Mouse (Mus musculus) heart, embryonic 14.5 days (tissue): ENCODE results near the gene Lingo2. TPM values are rescaled to one million over a fixed set of nuclear protein-coding genes. Genes with fewer than 3 reads are reported as not detected.

Source experiments
- ATAC-seq: fragments of 200-750 bp; cut with Nextera tagmentation; 2 replicates; pipeline ENCODE4 v1.8.0; 2017; ENCODE audit warnings: low read depth, moderate TSS enrichment; ENCODE audit not compliant: insufficient number of reproducible peaks, insufficient read depth, low FRiP score
- H3K27ac ChIP-seq, 2 experiments: fragments of 200-500 bp in 1 of 2; fragments of 300-500 bp in 1 of 2; sonication (generic) in 1 of 2; replicated peaks in 1 of 2; 2 replicates each; pipeline ENCODE4 v1.5.1; 2012 to 2014; ENCODE audit warnings: low read depth in 2 of 2, low read length in 2 of 2, control low read depth in 1 of 2, mild to moderate bottlenecking in 1 of 2, mixed read lengths in 1 of 2; ENCODE audit not compliant: control insufficient read depth in 1 of 2, insufficient read depth in 1 of 2
- H3K27me3 ChIP-seq: fragments of 300-500 bp; sonication (generic); 2 replicates; pipeline ENCODE4 v1.6.1; 2014; ENCODE audit warnings: mild to moderate bottlenecking, low read length, control low read depth; ENCODE audit not compliant: control insufficient read depth, insufficient read depth
- H3K36me3 ChIP-seq: fragments of 300-500 bp; sonication (generic); 2 replicates; pipeline ENCODE4 v1.6.1; 2014; ENCODE audit warnings: mild to moderate bottlenecking, control low read depth, low read length, mixed read lengths; ENCODE audit not compliant: control insufficient read depth, insufficient read depth
- H3K4me1 ChIP-seq, 2 experiments: fragments of 200-500 bp in 1 of 2; fragments of 300-500 bp in 1 of 2; sonication (generic) in 1 of 2; 2 replicates each; pipeline ENCODE4 v1.6.1; 2012 to 2014; ENCODE audit warnings: low read length in 2 of 2, control low read depth in 1 of 2, mixed read lengths in 1 of 2; ENCODE audit not compliant: control insufficient read depth in 2 of 2, insufficient read depth in 2 of 2
- H3K4me2 ChIP-seq: fragments of 300-500 bp; sonication (generic); 2 replicates; pipeline ENCODE4 v1.6.1; 2014; ENCODE audit warnings: mild to moderate bottlenecking, low read length
- H3K4me3 ChIP-seq, 2 experiments: fragments of 200-500 bp in 1 of 2; fragments of 300-500 bp in 1 of 2; sonication (generic) in 1 of 2; 2 replicates each; pipeline ENCODE4 v1.5.1; 2012 to 2014; ENCODE audit warnings: low read length in 2 of 2, mild to moderate bottlenecking in 2 of 2, control low read depth in 1 of 2, low read depth in 1 of 2, moderate library complexity in 1 of 2; ENCODE audit not compliant: control insufficient read depth in 1 of 2, insufficient read depth in 1 of 2
- H3K9ac ChIP-seq: fragments of 300-500 bp; sonication (generic); 2 replicates; pipeline ENCODE4 v1.6.1; 2014; ENCODE audit warnings: mild to moderate bottlenecking, low read length
- H3K9me3 ChIP-seq: fragments of 300-500 bp; sonication (generic); 2 replicates; pipeline ENCODE4 v1.6.1; 2016; ENCODE audit warnings: low read length, control low read depth; ENCODE audit not compliant: control insufficient read depth
- WGBS: fragments of 180-500 bp; shearing (Covaris S2); extraction: QIAGEN DNeasy Blood & Tissue Kit; methylation state at CpG from one replicate; pipeline ENCODE4 v1.1.7; 2014; 5-methylcytosine and 5-hydroxymethylcytosine counted together
- polyA plus RNA-seq: library from polyadenylated mRNA; unstranded; fragments of >200 nt; fragmentation: Nextera tagmentation; extraction: Ambion mirVana; gene quantifications from 2 replicates; pipeline ENCODE4 v1.2.1, GENCODE M21; 2014

The Lingo2 gene
- polyA plus RNA-seq, 1 experiment from 2014 or later = 0.39 TPM

- Histone ChIP-seq H3K9me3 (no peaks in the 10 kb centered on the region), H3K27me3 (no peaks in the 10 kb centered on the region), H3K9ac (no peak overlapping the region), H3K4me2 (no peak overlapping the region), H3K36me3 (no peaks in the 10 kb centered on the region), H3K4me3 (no peak overlapping the region), H3K4me1 (no peaks in the 10 kb centered on the region), H3K27ac (no peak overlapping the region)
- ATAC-seq = no peak
- WGBS = 78% methylated on average over 5 of the region's 5 CpGs
Observed at GRCm38 (mm10) chr4:35761181-35761580, 1190.4 kb downstream of the Lingo2 start.

GRCm38 (mm10) chr4:35752121-35752860, 1199.3 kb downstream of the Lingo2 start:
- no peaks in the 10 kb centered on the region for H3K36me3 ChIP-seq
- 74% methylated on average over 6 of the region's 6 CpGs for WGBS
- ATAC-seq = no peak
- H3K9ac ChIP-seq = no peak overlapping the region
- no peaks in the 10 kb centered on the region for H3K9me3 ChIP-seq
- H3K27me3 ChIP-seq = no peaks in the 10 kb centered on the region
- H3K4me3 ChIP-seq = no peak overlapping the region
- H3K27ac ChIP-seq = no peak overlapping the region
- H3K4me1 ChIP-seq = no peaks in the 10 kb centered on the region
- H3K4me2 ChIP-seq = no peak overlapping the region

GRCm38 (mm10) chr4:35746693-35747092, 1204.9 kb downstream of the Lingo2 start:
- no peak for ATAC-seq
- no peaks in the 10 kb centered on the region for H3K36me3 ChIP-seq

DNA sequence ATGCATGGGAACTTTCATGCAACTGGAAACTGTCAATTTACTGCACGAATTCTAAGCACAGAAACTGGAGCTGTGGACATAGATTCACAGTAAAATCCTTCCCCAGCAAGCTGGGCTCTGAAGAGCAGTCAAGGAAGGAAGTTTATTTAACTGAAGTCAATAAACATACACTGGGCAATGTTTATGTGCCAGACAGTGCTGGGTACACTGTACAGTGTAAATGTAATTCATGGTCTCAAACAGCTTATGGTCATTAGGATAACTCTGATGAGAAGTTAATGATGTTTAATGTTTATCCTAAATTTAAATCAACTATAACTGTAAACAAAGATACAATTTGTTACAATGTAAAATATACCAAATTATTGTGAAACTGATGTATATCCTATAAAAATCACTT, 1226.8 kb downstream of the Lingo2 start:
- ATAC-seq = no peak
- H3K4me1 ChIP-seq = no peaks in the 10 kb centered on the region
- no peaks in the 10 kb centered on the region for H3K9me3 ChIP-seq
- H3K27me3 ChIP-seq = no peaks in the 10 kb centered on the region
- H3K36me3 ChIP-seq = no peaks in the 10 kb centered on the region
- no peak overlapping the region for H3K4me3 ChIP-seq
- WGBS = 50% methylated on average over 1 of the region's 1 CpGs
- no peak overlapping the region for H3K4me2 ChIP-seq
- H3K27ac ChIP-seq = no peak overlapping the region
- H3K9ac ChIP-seq = no peak overlapping the region

More at GRCm38 (mm10) chr4:35746693-35747092, 1204.9 kb downstream of the Lingo2 start:
- Histone ChIP-seq H3K4me2 (no peak overlapping the region), H3K4me1 (no peaks in the 10 kb centered on the region), H3K9me3 (no peaks in the 10 kb centered on the region), H3K9ac (no peak overlapping the region), H3K4me3 (no peak overlapping the region), H3K27me3 (no peaks in the 10 kb centered on the region), H3K27ac (no peak overlapping the region)
- 80% methylated on average over 6 of the region's 6 CpGs for WGBS

GRCm38 (mm10) chr4:35704126-35704525, 1247.4 kb downstream of the Lingo2 start:
- no peak for ATAC-seq

GRCm38 (mm10) chr4:35702661-35703060, 1248.9 kb downstream of the Lingo2 start:
- Histone ChIP-seq H3K4me1 (no peaks in the 10 kb centered on the region), H3K9ac (no peak overlapping the region), H3K4me2 (no peak overlapping the region), H3K27ac (no peak overlapping the region), H3K27me3 (no peaks in the 10 kb centered on the region), H3K36me3 (no peaks in the 10 kb centered on the region), H3K9me3 (no peaks in the 10 kb centered on the region), H3K4me3 (no peak overlapping the region)
- no peak for ATAC-seq
- 88% methylated on average over 1 of the region's 1 CpGs for WGBS

More at GRCm38 (mm10) chr4:35704126-35704525, 1247.4 kb downstream of the Lingo2 start:
- Histone ChIP-seq H3K27me3 (no peaks in the 10 kb centered on the region), H3K4me3 (no peak overlapping the region), H3K27ac (no peak overlapping the region), H3K9ac (no peak overlapping the region), H3K36me3 (no peaks in the 10 kb centered on the region), H3K4me1 (no peaks in the 10 kb centered on the region), H3K9me3 (no peaks in the 10 kb centered on the region), H3K4me2 (no peak overlapping the region)
- WGBS = 46% methylated on average over 2 of the region's 2 CpGs

- Histone ChIP-seq H3K27me3 (no peaks in the 10 kb centered on the region), H3K4me1 (no peaks in the 10 kb centered on the region), H3K9me3 (no peaks in the 10 kb centered on the region), H3K27ac (no peak overlapping the region), H3K36me3 (no peaks in the 10 kb centered on the region), H3K9ac (no peak overlapping the region), H3K4me2 (no peak overlapping the region), H3K4me3 (no peak overlapping the region)
- WGBS = 77% methylated on average over 2 of the region's 2 CpGs
- no peak for ATAC-seq
Observed at GRCm38 (mm10) chr4:35695137-35695522, 1256.4 kb downstream of the Lingo2 start.
